In the genomic region with DNA sequence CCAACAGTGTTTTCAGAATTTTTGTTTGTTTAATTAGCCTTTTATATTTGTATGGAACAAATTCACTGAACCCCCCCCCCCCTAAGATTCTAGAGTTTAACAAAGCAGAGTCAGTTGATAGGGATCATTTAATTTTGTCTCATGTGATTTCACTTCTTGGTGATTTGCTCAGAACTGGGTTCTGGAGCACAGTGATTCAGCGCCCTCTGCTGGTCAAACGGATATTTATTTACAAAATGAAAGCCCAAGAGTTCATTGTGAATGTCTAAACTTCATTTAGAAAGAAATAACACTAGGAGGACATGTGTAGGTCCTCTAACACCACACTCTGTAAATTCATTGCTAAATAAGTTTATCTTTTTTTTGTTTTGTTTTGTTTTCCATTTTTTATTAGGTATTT, we compare ENCODE assay signal across 10 mouse cellular contexts. TPM values are rescaled to one million over a fixed set of nuclear protein-coding genes. Genes with fewer than 3 reads are reported as not detected.
DNase-seq lines count a peak whose midpoint lies in the region; ATAC-seq lines count a peak whose summit lies in the region.
"Had no signal": no experiment of that assay in that cellular context is flagged by ENCODE, and none has a peak within 500 bp of the region (broad histone marks: within the 10 kb centered on the region; RNA-seq: fewer than 3 reads in every experiment).

No protein-coding gene starts in this region.

- H3K9ac ChIP-seq in hindbrain, embryonic 11.5 days (ENCODE audit: low read depth, low read length): no peak overlapping the region
- no peak overlapping the region for H3K9ac ChIP-seq in hindbrain, embryonic 12.5 days
- H3K9ac ChIP-seq: embryonic facial prominence, embryonic 13.5 days had no signal

- no peaks in the 10 kb centered on the region for H3K9me3 ChIP-seq in hindbrain, embryonic 11.5 days (ENCODE audit: control insufficient read depth, low read length)
- H3K9me3 ChIP-seq in hindbrain, embryonic 12.5 days (replicated peaks): no peaks in the 10 kb centered on the region
- H3K9me3 ChIP-seq: embryonic facial prominence, embryonic 13.5 days had no signal

- H3K27me3 ChIP-seq in hindbrain, embryonic 11.5 days (ENCODE audit: control insufficient read depth, insufficient read depth, low read length): no peaks in the 10 kb centered on the region
- H3K27me3 ChIP-seq in hindbrain, embryonic 12.5 days: no peaks in the 10 kb centered on the region
- H3K27me3 ChIP-seq: embryonic facial prominence, embryonic 13.5 days had no signal

- H3K27ac ChIP-seq in hindbrain, embryonic 11.5 days (ENCODE audit: low read depth, low read length): no peak overlapping the region
- no peak overlapping the region for H3K27ac ChIP-seq in hindbrain, embryonic 12.5 days
- H3K27ac ChIP-seq: embryonic facial prominence, embryonic 13.5 days had no signal

- 0% methylated on average over 2 of the region's 2 CpGs for WGBS in hindbrain, embryonic 11.5 days
- WGBS in hindbrain, embryonic 12.5 days: 0% methylated on average over 2 of the region's 2 CpGs

- H3K36me3 ChIP-seq in hindbrain, embryonic 11.5 days (ENCODE audit: control insufficient read depth, insufficient read depth, low read length): no peaks in the 10 kb centered on the region
- H3K36me3 ChIP-seq in hindbrain, embryonic 12.5 days: no peaks in the 10 kb centered on the region
- H3K36me3 ChIP-seq: embryonic facial prominence, embryonic 13.5 days had no signal

- H3K4me3 ChIP-seq in hindbrain, embryonic 11.5 days (ENCODE audit: low read depth, low read length): no peak overlapping the region
- no peak overlapping the region for H3K4me3 ChIP-seq in hindbrain, embryonic 12.5 days
- H3K4me3 ChIP-seq: embryonic facial prominence, embryonic 13.5 days had no signal

- no peak overlapping the region for H3K4me2 ChIP-seq in hindbrain, embryonic 11.5 days (replicated peaks; ENCODE audit: low read depth, low read length)
- no peak overlapping the region for H3K4me2 ChIP-seq in hindbrain, embryonic 12.5 days (replicated peaks)
- H3K4me2 ChIP-seq: embryonic facial prominence, embryonic 13.5 days had no signal

- DNase-seq in hindbrain, embryonic 11.5 days (ENCODE audit: low spot score): peak; percentile 83
- peak; percentile 60 for DNase-seq in ES-CJ7 (ENCODE audit: low read depth, low spot score)
- peak; percentile 66 for DNase-seq in c-Kit-positive CD71-positive TER-119-positive erythroid progenitor cells, embryonic 14.5 days (ENCODE audit: low spot score)
- DNase-seq in frontal cortex, adult 2 months (ENCODE audit: extremely low spot score in 1 of 2, low spot score in 1 of 2): peak; percentile 13 to 92
- peak; percentile 78 for DNase-seq in layer of hippocampus, adult 9-10 months (ENCODE audit: low spot score)
- peak; percentile 73 for DNase-seq in mesoderm, embryonic 11.5 days (ENCODE audit: low read depth, low spot score)
- peak; percentile 36 for DNase-seq in telencephalon, adult 2 months (ENCODE audit: low read depth, low spot score)

- H3K4me1 ChIP-seq in hindbrain, embryonic 11.5 days (replicated peaks; ENCODE audit: control insufficient read depth, insufficient read depth, low read length): no peaks in the 10 kb centered on the region
- peaks cover 11% of the 10 kb centered on the region for H3K4me1 ChIP-seq in hindbrain, embryonic 12.5 days
- H3K4me1 ChIP-seq: embryonic facial prominence, embryonic 13.5 days had no signal

- no peak for ATAC-seq in hindbrain, embryonic 11.5 days (ENCODE audit: low FRiP score)
- ATAC-seq in hindbrain, embryonic 12.5 days (ENCODE audit: low FRiP score): no peak

RNA-seq across cellular contexts. Expression of gene Il18rap, which starts 29.5 kb away (rescaled TPM):
- polyA plus RNA-seq in hindbrain, embryonic 11.5 days (2014; fragmentation: Nextera tagmentation; extraction: Ambion mirVana): 0.03 and 0.22 TPM in 2 replicates
- 0.12 and 0.16 TPM in 2 replicates for polyA plus RNA-seq in hindbrain, embryonic 12.5 days (2016; fragmentation: Nextera tagmentation; extraction: Ambion mirVana)
- polyA plus RNA-seq in frontal cortex, adult 2 months (2012; rRNA removed): 0.02 and 0.06 TPM in 2 replicates

RNA-seq across cellular contexts. Expression of gene Slc9a4, which starts 35.2 kb away (rescaled TPM):
- polyA plus RNA-seq in hindbrain, embryonic 11.5 days (2014; fragmentation: Nextera tagmentation; extraction: Ambion mirVana): not detected in 2 replicates
- 0.26 TPM in 1 of 2 replicates, not detected in the other for polyA plus RNA-seq in hindbrain, embryonic 12.5 days (2016; fragmentation: Nextera tagmentation; extraction: Ambion mirVana)
- 2.3 and 3.4 TPM in 2 replicates for polyA plus RNA-seq in frontal cortex, adult 2 months (2012; rRNA removed)
- polyA plus RNA-seq: embryonic facial prominence, embryonic 13.5 days; lung, embryonic 16.5 days had no signal
